Mouse (Mus musculus) testis, adult 2 months (tissue): ENCODE results near the gene Il12rb2. TPM values are rescaled to one million over a fixed set of nuclear protein-coding genes. Genes with fewer than 3 reads are reported as not detected.

Experiments used
- H3K27ac ChIP-seq: fragments of 200-500 bp; 2 replicates; pipeline ENCODE4 v1.5.1; 2012; ENCODE audit warnings: low read depth, low read length; ENCODE audit not compliant: control insufficient read depth, insufficient read depth
- H3K27me3 ChIP-seq: fragments of 200-500 bp; 2 replicates; pipeline ENCODE4 v1.6.1; 2012; ENCODE audit warnings: mild to moderate bottlenecking, low read length, moderate library complexity; ENCODE audit not compliant: control insufficient read depth, insufficient read depth
- H3K36me3 ChIP-seq: fragments of 200-500 bp; 2 replicates; pipeline ENCODE4 v1.6.1; 2012; ENCODE audit warnings: mild to moderate bottlenecking, low read length; ENCODE audit not compliant: control insufficient read depth, insufficient read depth
- H3K4me1 ChIP-seq: fragments of 200-500 bp; 2 replicates; pipeline ENCODE4 v1.6.1; 2012; ENCODE audit warnings: low read length; ENCODE audit not compliant: control insufficient read depth, insufficient read depth
- H3K4me3 ChIP-seq: fragments of 200-500 bp; 2 replicates; pipeline ENCODE4 v1.5.1; 2012; ENCODE audit warnings: low read depth, mild to moderate bottlenecking, low read length, moderate library complexity, mixed read lengths; ENCODE audit not compliant: control insufficient read depth
- CTCF ChIP-seq: fragments of 200-500 bp; IDR thresholded peaks from 2 replicates; pipeline ENCODE4 v1.5.1; 2012; ENCODE audit warnings: low read depth, mild to moderate bottlenecking, inconsistent platforms, low read length, moderate library complexity; ENCODE audit not compliant: control insufficient read depth, insufficient read depth, insufficient replicate concordance
- POLR2A ChIP-seq: fragments of 200-500 bp; IDR thresholded peaks from 2 replicates; pipeline ENCODE4 v1.6.1; 2012; ENCODE audit warnings: low read depth, mild to moderate bottlenecking, inconsistent platforms, low read length, moderate library complexity; ENCODE audit not compliant: control insufficient read depth
- polyA plus RNA-seq: library from polyadenylated mRNA; depleted of rRNA; stranded (reverse); fragments of >200 nt; gene quantifications from 2 replicates; pipeline ENCODE4 v1.2.3, GENCODE M21; 2012; rRNA removed

Il12rb2 gene
- polyA plus RNA-seq, 1 experiment, result not detected

DNA sequence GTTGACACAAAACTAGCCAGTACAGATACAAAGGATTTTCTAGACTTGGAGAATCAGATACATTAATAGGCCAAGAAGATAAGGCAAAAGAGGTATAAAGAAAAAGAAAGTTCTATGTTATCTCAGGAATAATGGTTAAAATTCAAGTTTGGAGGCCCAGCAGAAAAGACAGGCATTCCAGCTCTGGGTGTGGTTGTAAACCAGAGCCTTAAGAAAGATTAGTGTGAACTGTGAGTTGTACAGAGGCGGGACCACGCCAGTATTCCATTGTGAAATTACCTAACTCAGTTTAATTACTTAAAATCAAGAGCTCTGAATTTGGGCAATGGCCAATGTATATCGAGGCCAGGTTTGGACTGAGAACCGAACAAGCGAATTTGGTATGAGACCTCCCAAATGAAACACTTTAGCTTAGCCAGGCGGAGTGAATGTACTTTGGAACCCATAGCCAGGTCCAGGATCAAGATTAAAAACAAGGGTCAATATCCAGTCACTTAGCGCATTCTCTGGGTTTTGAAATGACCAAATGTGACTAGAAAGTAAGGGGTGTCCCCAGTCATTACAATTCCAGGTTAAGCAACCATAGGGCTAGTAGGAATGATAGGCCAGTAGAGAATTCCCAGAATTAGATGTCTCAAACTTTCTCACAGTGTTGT is 132.1 kb downstream of the Il12rb2 start:
- H3K36me3 ChIP-seq, result no peaks in the 10 kb centered on the region
- no peak overlapping the region for H3K4me3 ChIP-seq
- no peak overlapping the region for H3K27ac ChIP-seq

More for the DNA sequence above, 132.1 kb downstream of the Il12rb2 start:
- Histone ChIP-seq H3K27me3 (no peaks in the 10 kb centered on the region), H3K4me1 (no peaks in the 10 kb centered on the region)
- TF ChIP-seq POLR2A, result no peak
- no peak for TF ChIP-seq CTCF

Other genes with a start within 250 kb of the Il12rb2 start
- 57.3 and 75.1 TPM in 2 replicates for gene Serbp1, start 138.0 kb downstream of the Il12rb2 start, polyA plus RNA-seq
- gene Il23r, start 115.7 kb upstream of the Il12rb2 start, polyA plus RNA-seq, result not detected in 2 replicates
- 1.8 TPM in 1 of 2 replicates, not detected in the other for gene Tacstd2, start 159.6 kb upstream of the Il12rb2 start, polyA plus RNA-seq